Mouse (Mus musculus): ENCODE data around the gene Gm19345. TPM values are rescaled to one million over a fixed set of nuclear protein-coding genes. Genes with fewer than 3 reads are reported as not detected.

The Gm19345 gene
- total RNA-seq, 2 experiments from 2014 or later = not detected

- intact Hi-C loops (cut with DNase I) = no loop called here
- peak; percentile 81 to 91 for DNase-seq
Measured at GRCm38 (mm10) chr7:19824182-19824973, 27.4 kb upstream of the Gm19345 start.

GRCm38 (mm10) chr7:19826756-19827155 is 25.0 kb upstream of the Gm19345 start:
- intact Hi-C loops (cut with DNase I) = no loop called here
- peak in 1 of 2 experiments; percentile 28 for DNase-seq

GRCm38 (mm10) chr7:19829694-19830093 is 22.1 kb upstream of the Gm19345 start:
- no peak for DNase-seq

GRCm38 (mm10) chr7:19830682-19831156 is 21.1 kb upstream of the Gm19345 start:
- intact Hi-C loops (cut with DNase I) = no loop called here
- peak; percentile 90 to 93 for DNase-seq

More at GRCm38 (mm10) chr7:19829694-19830093, 22.1 kb upstream of the Gm19345 start:
- intact Hi-C loops (cut with DNase I) = no loop called here

- no peak for DNase-seq
- intact Hi-C loops (cut with DNase I) = no loop called here
Measured at GRCm38 (mm10) chr7:19831837-19832236, 20.0 kb upstream of the Gm19345 start.

- intact Hi-C loops (cut with DNase I) = no loop called here
- no peak for DNase-seq
Measured at GRCm38 (mm10) chr7:19834055-19834454, 17.7 kb upstream of the Gm19345 start.

GRCm38 (mm10) chr7:19836843-19837242 is 15.0 kb upstream of the Gm19345 start:
- no peak for DNase-seq

GRCm38 (mm10) chr7:19840371-19840770 is 11.4 kb upstream of the Gm19345 start:
- intact Hi-C loops (cut with DNase I) = loop anchor here (5.0 kb wide), 1 partner anchor 88 kb away; the partner anchor contains the start of gene Nectin2

More at GRCm38 (mm10) chr7:19836843-19837242, 15.0 kb upstream of the Gm19345 start:
- intact Hi-C loops (cut with DNase I) = no loop called here

GRCm38 (mm10) chr7:19840936-19841335 is 10.9 kb upstream of the Gm19345 start:
- DNase-seq = no peak
- intact Hi-C loops (cut with DNase I) = loop anchor here (5.0 kb wide), 1 partner anchor 89 kb away; the partner anchor contains the start of gene Nectin2

More at GRCm38 (mm10) chr7:19840371-19840770, 11.4 kb upstream of the Gm19345 start:
- no peak for DNase-seq

GRCm38 (mm10) chr7:19841686-19842413 is 10.0 kb upstream of the Gm19345 start:
- no peak for DNase-seq
- intact Hi-C loops (cut with DNase I) = loop anchor here (5.0 kb wide), 1 partner anchor 90 kb away; the partner anchor contains the start of gene Nectin2

GRCm38 (mm10) chr7:19842885-19843504 is 8.8 kb upstream of the Gm19345 start:
- no peak for DNase-seq
- intact Hi-C loops (cut with DNase I) = loop anchor here (1.0 to 5.0 kb wide), 2 partner anchors 40 to 91 kb away; partner anchors contain the start of gene Nectin2

GRCm38 (mm10) chr7:19843561-19843960 is 8.2 kb upstream of the Gm19345 start:
- DNase-seq = peak; percentile 62 to 67

GRCm38 (mm10) chr7:19844521-19845171 is 7.2 kb upstream of the Gm19345 start:
- intact Hi-C loops (cut with DNase I) = loop anchor here (5.0 kb wide), 1 partner anchor 92 kb away; the partner anchor contains the start of gene Nectin2
- no peak for DNase-seq

More at GRCm38 (mm10) chr7:19843561-19843960, 8.2 kb upstream of the Gm19345 start:
- intact Hi-C loops (cut with DNase I) = loop anchor here (1.0 to 5.0 kb wide), 2 partner anchors 40 to 91 kb away; partner anchors contain the start of gene Nectin2

GRCm38 (mm10) chr7:19853526-19853925 is 1.7 kb downstream of the Gm19345 start:
- no peak for DNase-seq
- intact Hi-C loops (cut with DNase I) = no loop called here

- intact Hi-C loops (cut with DNase I) = no loop called here
- no peak for DNase-seq
Measured at GRCm38 (mm10) chr7:19855663-19856062, 3.9 kb downstream of the Gm19345 start.

- intact Hi-C loops (cut with DNase I) = no loop called here
- no peak for DNase-seq
Measured at GRCm38 (mm10) chr7:19856283-19856682, 4.5 kb downstream of the Gm19345 start.

GRCm38 (mm10) chr7:19859740-19860139 is 7.9 kb downstream of the Gm19345 start:
- intact Hi-C loops (cut with DNase I) = no loop called here
- no peak for DNase-seq

GRCm38 (mm10) chr7:19861199-19861598 is 9.4 kb downstream of the Gm19345 start, which contains the start of gene Ceacam16:
TSS of gene Ceacam16 (minus strand) at chr7:19861299.
- intact Hi-C loops (cut with DNase I) = no loop called here
- DNase-seq = no peak

- intact Hi-C loops (cut with DNase I) = no loop called here
- no peak for DNase-seq
Measured at GRCm38 (mm10) chr7:19864241-19864640, 12.4 kb downstream of the Gm19345 start.

Measured in gastrocnemius, postnatal 36 days (tissue).